Mouse (Mus musculus) stomach, embryonic 16.5 days (tissue): ENCODE data around the gene Traf2. TPM values are rescaled to one million over a fixed set of nuclear protein-coding genes. Genes with fewer than 3 reads are reported as not detected.

Experiments
- ATAC-seq: fragments of 200-750 bp; cut with Nextera tagmentation; 2 replicates; pipeline ENCODE4 v1.8.0; 2017; ENCODE audit warnings: moderate number of reproducible peaks, moderate TSS enrichment; ENCODE audit not compliant: insufficient read depth, low FRiP score
- H3K27ac ChIP-seq: fragments of 300-500 bp; sonication (generic); 2 replicates; pipeline ENCODE4 v1.5.1; 2014; ENCODE audit warnings: low read length
- H3K27me3 ChIP-seq: fragments of 300-500 bp; sonication (generic); 2 replicates; pipeline ENCODE4 v1.6.1; 2014; ENCODE audit warnings: low read length, control low read depth, mixed read lengths; ENCODE audit not compliant: control insufficient read depth, insufficient read depth
- H3K36me3 ChIP-seq: fragments of 300-500 bp; sonication (generic); 2 replicates; pipeline ENCODE4 v1.6.1; 2014; ENCODE audit warnings: low read length; ENCODE audit not compliant: control insufficient read depth, insufficient read depth
- H3K4me1 ChIP-seq: fragments of 300-500 bp; sonication (generic); 2 replicates; pipeline ENCODE4 v1.6.1; 2014; ENCODE audit warnings: low read length, control low read depth, mixed read lengths; ENCODE audit not compliant: control insufficient read depth, insufficient read depth
- H3K4me2 ChIP-seq: fragments of 300-500 bp; sonication (generic); 2 replicates; pipeline ENCODE4 v1.6.1; 2014; ENCODE audit warnings: low read depth, low read length, mixed read lengths
- H3K4me3 ChIP-seq: fragments of 300-500 bp; sonication (generic); replicated peaks from 2 replicates; pipeline ENCODE4 v1.5.1; 2014; ENCODE audit warnings: mild to moderate bottlenecking, low read length
- H3K9ac ChIP-seq: fragments of 300-500 bp; sonication (generic); 2 replicates; pipeline ENCODE4 v1.6.1; 2014; ENCODE audit warnings: low read length
- H3K9me3 ChIP-seq: fragments of 300-500 bp; sonication (generic); replicated peaks from 2 replicates; pipeline ENCODE4 v1.6.1; 2016; ENCODE audit warnings: low read length, control low read depth; ENCODE audit not compliant: control insufficient read depth
- WGBS: fragments of 180-500 bp; shearing (Covaris S2); extraction: QIAGEN DNeasy Blood & Tissue Kit; methylation state at CpG from one replicate; pipeline ENCODE4 v1.1.7; 2014; 5-methylcytosine and 5-hydroxymethylcytosine counted together
- polyA plus RNA-seq: library from polyadenylated mRNA; unstranded; fragments of >200 nt; fragmentation: Nextera tagmentation; extraction: Ambion mirVana; gene quantifications from 2 replicates; pipeline ENCODE4 v1.2.1, GENCODE M21; 2015

Traf2 gene
- polyA plus RNA-seq, 1 experiment from 2014 or later: 31.5 TPM

GRCm38 (mm10) chr2:25534866-25535182, 11.9 kb downstream of the Traf2 start:
- no peak overlapping the region for H3K9ac ChIP-seq
- WGBS: 99% methylated on average over 2 of the region's 2 CpGs
- ATAC-seq: no peak

GRCm38 (mm10) chr2:25534178-25534865, 12.4 kb downstream of the Traf2 start:
- H3K4me2 ChIP-seq: no peak overlapping the region
- no peaks in the 10 kb centered on the region for H3K9me3 ChIP-seq
- H3K4me3 ChIP-seq: no peak overlapping the region
- H3K4me1 ChIP-seq: no peaks in the 10 kb centered on the region
- H3K27me3 ChIP-seq: no peaks in the 10 kb centered on the region
- ATAC-seq: peak; percentile 37; the same call in 1 of the 2 replicates
- WGBS: 84% methylated on average over 3 of the region's 3 CpGs
- H3K27ac ChIP-seq: no peak overlapping the region
- no peak overlapping the region for H3K9ac ChIP-seq
- H3K36me3 ChIP-seq: 0 out of 2 replicates have a peak, but pooled peaks cover under 1% of the 10 kb centered on the region

More at GRCm38 (mm10) chr2:25534866-25535182, 11.9 kb downstream of the Traf2 start:
- H3K9me3 ChIP-seq: no peaks in the 10 kb centered on the region
- H3K4me2 ChIP-seq: no peak overlapping the region
- no peak overlapping the region for H3K27ac ChIP-seq
- no peaks in the 10 kb centered on the region for H3K36me3 ChIP-seq
- no peaks in the 10 kb centered on the region for H3K27me3 ChIP-seq
- H3K4me3 ChIP-seq: no peak overlapping the region
- no peaks in the 10 kb centered on the region for H3K4me1 ChIP-seq

- no peak overlapping the region for H3K9ac ChIP-seq
- WGBS: 89% methylated on average over 2 of the region's 2 CpGs
- peaks cover 6% of the 10 kb centered on the region; the same call in 1 of the 2 replicates for H3K36me3 ChIP-seq
- H3K4me1 ChIP-seq: no peaks in the 10 kb centered on the region
- H3K4me2 ChIP-seq: no peak overlapping the region
- ATAC-seq: no peak
- H3K27ac ChIP-seq: no peak overlapping the region
- no peaks in the 10 kb centered on the region for H3K9me3 ChIP-seq
- H3K27me3 ChIP-seq: no peaks in the 10 kb centered on the region
- no peak overlapping the region for H3K4me3 ChIP-seq
Measured at GRCm38 (mm10) chr2:25533707-25534106, 13.0 kb downstream of the Traf2 start.

- H3K27ac ChIP-seq: no peak overlapping the region
- H3K4me2 ChIP-seq: no peak overlapping the region
- no peak for ATAC-seq
- no peaks in the 10 kb centered on the region for H3K27me3 ChIP-seq
- no peaks in the 10 kb centered on the region for H3K9me3 ChIP-seq
- WGBS: 87% methylated on average over 9 of the region's 9 CpGs
- H3K9ac ChIP-seq: no peak overlapping the region
- H3K36me3 ChIP-seq: peaks cover 44% of the 10 kb centered on the region
- H3K4me1 ChIP-seq: no peaks in the 10 kb centered on the region
- no peak overlapping the region for H3K4me3 ChIP-seq
Measured at GRCm38 (mm10) chr2:25526510-25527302, 20.0 kb downstream of the Traf2 start.

GRCm38 (mm10) chr2:25509912-25510311, 36.8 kb downstream of the Traf2 start:
- no peak overlapping the region for H3K4me2 ChIP-seq
- no peak for ATAC-seq

GRCm38 (mm10) chr2:25506964-25507363, 39.8 kb downstream of the Traf2 start:
- Histone ChIP-seq H3K4me1 (peaks cover 6% of the 10 kb centered on the region), H3K9ac (no peak overlapping the region), H3K4me3 (no peak overlapping the region), H3K9me3 (no peaks in the 10 kb centered on the region), H3K27me3 (no peaks in the 10 kb centered on the region), H3K4me2 (no peak overlapping the region), H3K36me3 (peaks cover 8% of the 10 kb centered on the region; the same call in 1 of the 2 replicates), H3K27ac (no peak overlapping the region)
- no peak for ATAC-seq
- 42% methylated on average over 5 of the region's 5 CpGs for WGBS

More at GRCm38 (mm10) chr2:25509912-25510311, 36.8 kb downstream of the Traf2 start:
- Histone ChIP-seq H3K27ac (no peak overlapping the region), H3K4me3 (no peak overlapping the region), H3K36me3 (no peaks in the 10 kb centered on the region), H3K4me1 (no peaks in the 10 kb centered on the region), H3K27me3 (no peaks in the 10 kb centered on the region), H3K9ac (no peak overlapping the region), H3K9me3 (no peaks in the 10 kb centered on the region)
- 72% methylated on average over 3 of the region's 3 CpGs for WGBS

GRCm38 (mm10) chr2:25505860-25506259, 40.9 kb downstream of the Traf2 start:
- WGBS: 89% methylated on average over 4 of the region's 4 CpGs
- peaks cover 8% of the 10 kb centered on the region; the same call in 1 of the 2 replicates for H3K36me3 ChIP-seq
- no peak for ATAC-seq

GRCm38 (mm10) chr2:25505000-25505399, 41.7 kb downstream of the Traf2 start:
- no peak overlapping the region for H3K4me3 ChIP-seq
- no peak overlapping the region for H3K4me2 ChIP-seq
- no peak for ATAC-seq
- H3K36me3 ChIP-seq: peaks cover 8% of the 10 kb centered on the region; the same call in 1 of the 2 replicates
- H3K9me3 ChIP-seq: no peaks in the 10 kb centered on the region
- H3K27me3 ChIP-seq: no peaks in the 10 kb centered on the region
- no peak overlapping the region for H3K27ac ChIP-seq
- no peak overlapping the region for H3K9ac ChIP-seq
- 93% methylated on average over 1 of the region's 1 CpGs for WGBS
- H3K4me1 ChIP-seq: peaks cover 18% of the 10 kb centered on the region

More at GRCm38 (mm10) chr2:25505860-25506259, 40.9 kb downstream of the Traf2 start:
- no peak overlapping the region for H3K9ac ChIP-seq
- no peak overlapping the region for H3K4me2 ChIP-seq
- peaks cover 15% of the 10 kb centered on the region for H3K4me1 ChIP-seq
- no peak overlapping the region for H3K4me3 ChIP-seq
- no peaks in the 10 kb centered on the region for H3K27me3 ChIP-seq
- H3K27ac ChIP-seq: no peak overlapping the region
- H3K9me3 ChIP-seq: no peaks in the 10 kb centered on the region

GRCm38 (mm10) chr2:25504538-25504937, 42.2 kb downstream of the Traf2 start:
- H3K36me3 ChIP-seq: peaks cover 8% of the 10 kb centered on the region; the same call in 1 of the 2 replicates
- H3K4me3 ChIP-seq: no peak overlapping the region
- no peaks in the 10 kb centered on the region for H3K27me3 ChIP-seq
- 90% methylated on average over 19 of the region's 19 CpGs for WGBS
- ATAC-seq: no peak
- no peak overlapping the region for H3K9ac ChIP-seq
- H3K9me3 ChIP-seq: no peaks in the 10 kb centered on the region
- no peak overlapping the region for H3K4me2 ChIP-seq
- peaks cover 19% of the 10 kb centered on the region for H3K4me1 ChIP-seq
- H3K27ac ChIP-seq: no peak overlapping the region
